Mouse (Mus musculus) layer of hippocampus, adult 9-11 months (tissue): ENCODE results near the gene Aff1.
A peak's percentile ranks its signal among the peaks of the same experiment; 100 is the strongest.

Experiments
- DNase-seq: peaks from one replicate; pipeline ENCODE4 v3.0.0; 2022

Gene Aff1

DNA sequence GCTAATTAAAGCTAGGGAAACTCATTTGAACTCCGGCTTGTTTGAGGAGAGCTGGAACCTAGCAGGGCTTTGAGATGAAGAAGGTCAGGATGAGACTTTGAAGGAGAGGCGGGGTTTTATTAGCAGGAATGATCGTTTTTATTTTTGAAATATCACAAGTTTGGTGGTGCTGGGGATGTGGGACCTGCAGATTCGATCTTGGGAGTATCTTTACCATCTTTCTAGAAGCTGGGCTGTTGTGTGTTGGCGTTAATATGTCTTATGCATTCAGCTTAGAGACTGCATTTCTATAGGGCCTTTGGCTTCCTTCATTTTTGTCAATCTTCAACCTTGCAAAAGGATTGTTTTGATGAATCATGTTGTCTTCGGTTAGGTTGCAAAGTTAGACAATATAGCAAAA is 1.9 kb downstream of the Aff1 start:
- no peak for DNase-seq

DNA sequence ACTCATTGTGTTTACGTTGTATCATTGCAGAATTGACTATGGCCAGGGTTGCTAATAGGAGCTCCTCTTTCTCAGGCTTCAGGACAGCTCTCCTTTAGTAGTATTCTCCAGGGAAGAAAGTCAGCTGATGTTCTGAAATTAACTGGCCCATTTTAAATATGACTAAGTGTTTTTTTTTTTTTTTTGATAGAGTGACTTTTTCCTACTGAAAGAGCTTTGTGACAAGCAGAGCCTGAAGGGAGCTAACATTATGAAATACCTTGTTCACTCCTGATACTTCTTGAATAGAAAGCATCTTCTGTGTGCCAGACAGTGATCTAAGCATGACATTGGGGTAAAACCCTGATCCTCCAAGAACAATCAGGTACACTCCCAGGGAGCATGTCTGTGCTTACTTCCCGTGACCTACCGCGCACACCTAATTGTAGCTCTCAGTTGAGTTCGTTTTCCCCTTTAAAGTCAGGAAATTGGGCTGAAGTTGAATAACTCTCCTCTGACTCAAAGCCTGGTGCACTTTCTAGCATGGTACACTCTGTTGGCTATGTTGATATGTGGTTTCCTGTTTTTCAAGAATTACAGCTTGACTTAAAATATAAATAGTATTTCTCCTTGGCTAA is 5.8 kb downstream of the Aff1 start:
- no peak for DNase-seq

DNA sequence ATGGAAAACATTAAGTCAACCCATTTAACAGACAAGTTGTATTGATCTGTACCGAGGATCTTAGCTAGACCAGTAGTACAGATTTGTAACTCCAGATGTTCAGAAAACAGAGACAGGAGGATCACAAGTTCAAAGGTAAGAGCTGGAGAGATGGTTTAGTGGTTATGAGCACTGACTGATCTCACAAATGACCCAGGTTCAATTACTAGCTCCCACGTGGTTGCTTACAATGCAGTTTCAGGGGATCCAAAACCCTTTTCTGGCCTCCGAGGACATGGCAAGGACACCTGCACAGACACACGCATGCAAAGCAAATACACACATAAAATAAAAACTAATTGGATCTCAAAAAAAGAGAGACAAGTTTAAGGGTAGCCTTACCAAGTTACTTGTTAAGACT is 6.4 kb downstream of the Aff1 start:
- DNase-seq, result no peak

DNA sequence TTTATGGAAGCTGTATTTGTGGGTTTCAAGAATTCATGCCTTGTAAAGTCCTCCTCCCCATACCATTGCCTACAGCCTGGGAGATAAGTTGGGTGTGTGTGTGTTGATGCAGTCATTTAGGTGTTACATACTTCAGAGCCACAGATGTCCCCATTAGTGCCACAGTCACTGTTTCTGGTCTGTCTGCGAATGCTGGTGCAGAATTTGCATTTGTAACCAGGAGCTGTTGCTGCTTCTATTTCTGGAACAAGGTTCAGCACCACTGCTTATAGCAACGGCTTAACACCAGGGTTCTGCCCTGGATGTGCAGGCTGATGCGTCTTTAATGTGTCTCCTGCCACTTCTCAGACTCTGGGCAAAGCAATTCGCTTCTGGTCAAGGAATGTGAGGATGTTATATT is 7.4 kb downstream of the Aff1 start:
- DNase-seq, result no peak

DNA sequence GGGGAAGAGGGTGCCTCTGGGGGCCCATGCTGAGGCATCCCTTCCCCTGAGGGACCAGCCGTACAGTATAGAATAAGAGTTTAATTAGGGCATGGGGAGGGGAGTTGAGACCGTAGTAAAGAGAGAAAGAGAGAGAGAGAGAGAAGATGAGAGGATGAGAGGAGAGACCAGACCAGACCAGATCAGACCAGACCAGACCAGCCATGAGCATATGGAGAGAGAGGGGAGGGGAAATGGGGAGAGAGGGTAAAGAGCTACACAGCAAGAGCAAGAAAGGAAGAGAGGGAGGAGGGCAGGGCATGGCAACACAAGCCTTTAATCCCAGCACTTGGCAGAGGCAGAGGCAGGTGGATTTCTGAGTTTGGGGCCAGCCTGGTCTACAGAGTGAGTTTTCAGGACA is 8.5 kb downstream of the Aff1 start:
- no peak for DNase-seq

DNA sequence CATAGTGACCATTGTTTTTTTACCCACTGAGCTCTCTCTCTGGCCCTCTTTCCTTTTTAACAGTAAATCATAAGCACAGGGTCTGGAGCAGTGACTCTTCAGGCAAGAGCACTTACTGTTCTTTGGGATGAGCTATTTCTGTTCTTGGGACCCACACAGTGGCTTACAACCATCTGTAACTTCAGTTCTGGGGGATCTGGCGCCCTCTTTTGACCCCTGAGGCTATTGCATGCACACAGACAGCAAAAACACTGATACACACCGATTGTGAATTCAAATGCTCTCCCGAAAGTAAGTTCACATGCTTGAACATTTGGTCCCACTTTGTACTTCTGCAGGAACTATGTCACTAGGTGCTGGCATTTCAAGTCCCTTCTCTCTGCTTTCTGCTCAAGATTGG is 9.3 kb downstream of the Aff1 start:
- DNase-seq, result no peak

DNA sequence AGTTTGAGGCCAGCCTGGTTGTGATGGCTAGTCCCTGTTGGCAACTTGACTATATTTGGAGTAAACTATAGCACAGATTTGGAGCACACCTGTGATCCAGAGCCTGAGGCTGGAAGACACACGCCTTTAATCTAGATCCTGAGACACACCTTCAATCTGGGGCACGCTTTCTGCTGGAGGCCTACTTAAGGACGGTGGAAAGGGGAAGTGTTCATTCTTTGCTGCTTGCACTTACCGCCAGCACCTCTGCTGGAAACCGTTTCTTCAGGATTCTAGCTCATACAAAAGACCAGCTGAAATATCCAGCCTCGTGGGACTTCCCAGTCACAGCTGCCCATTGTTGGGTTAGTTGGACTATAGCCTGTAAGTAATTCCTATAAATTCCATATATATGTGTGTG is 10.4 kb downstream of the Aff1 start:
- DNase-seq, result no peak

DNA sequence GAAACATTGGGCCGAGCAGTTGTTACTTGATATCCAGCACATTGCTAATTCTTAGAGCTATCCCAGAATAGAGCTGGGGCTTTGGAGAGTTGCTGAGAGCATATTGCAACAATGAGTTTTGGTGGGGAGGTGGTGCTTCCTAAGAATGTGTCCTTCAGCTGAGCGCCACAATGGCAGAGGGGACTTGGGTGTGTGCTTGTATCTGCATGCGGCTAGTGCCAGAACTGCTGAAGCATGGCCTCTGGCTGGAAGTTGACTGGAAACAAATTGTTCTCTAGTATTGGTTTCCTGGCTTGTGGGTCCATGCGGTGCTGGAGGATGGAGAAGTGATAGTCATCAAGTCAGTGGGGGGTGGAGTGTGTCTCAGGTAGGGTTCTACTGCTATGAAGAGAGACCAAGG is 13.2 kb downstream of the Aff1 start:
- DNase-seq, result no peak

DNA sequence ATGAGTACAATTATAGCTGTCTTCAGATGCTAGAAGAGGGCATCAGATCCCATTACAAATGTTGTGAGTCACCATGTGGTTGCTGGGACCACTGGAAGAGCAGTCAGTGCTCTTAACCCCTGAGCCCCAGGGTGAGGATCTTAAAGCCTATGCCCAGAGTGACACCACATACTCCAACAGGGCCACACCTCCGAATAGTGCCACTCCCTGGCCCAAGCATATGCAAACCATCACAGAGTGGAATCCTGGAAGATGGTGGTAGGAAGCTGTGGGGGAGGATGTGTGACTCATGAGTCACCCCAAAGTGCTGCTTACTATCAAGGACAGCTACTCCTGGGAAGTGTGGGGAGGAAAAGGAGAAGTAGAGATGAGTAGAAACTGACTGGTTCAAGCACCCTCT is 13.7 kb downstream of the Aff1 start:
- no peak for DNase-seq

DNA sequence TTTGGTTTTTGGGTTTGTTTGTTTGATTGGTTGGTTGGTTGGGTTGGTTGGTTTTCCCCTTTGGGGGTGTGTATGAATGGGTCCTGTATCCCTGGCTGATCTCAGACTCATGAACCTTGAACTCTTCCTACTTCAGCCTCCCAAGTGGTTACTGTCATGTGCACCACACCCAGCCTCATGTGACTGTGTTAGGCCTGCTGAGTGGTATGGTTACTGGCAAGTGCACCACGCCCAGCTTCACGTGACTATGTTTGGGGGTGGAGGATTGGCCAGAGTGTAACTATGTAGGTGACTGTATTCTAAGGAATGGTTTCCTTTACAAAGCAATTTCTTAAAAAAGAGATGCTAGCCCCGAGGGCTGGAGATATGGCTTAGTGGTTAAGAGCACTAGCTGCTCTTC is 16.9 kb downstream of the Aff1 start:
- DNase-seq, result no peak

DNA sequence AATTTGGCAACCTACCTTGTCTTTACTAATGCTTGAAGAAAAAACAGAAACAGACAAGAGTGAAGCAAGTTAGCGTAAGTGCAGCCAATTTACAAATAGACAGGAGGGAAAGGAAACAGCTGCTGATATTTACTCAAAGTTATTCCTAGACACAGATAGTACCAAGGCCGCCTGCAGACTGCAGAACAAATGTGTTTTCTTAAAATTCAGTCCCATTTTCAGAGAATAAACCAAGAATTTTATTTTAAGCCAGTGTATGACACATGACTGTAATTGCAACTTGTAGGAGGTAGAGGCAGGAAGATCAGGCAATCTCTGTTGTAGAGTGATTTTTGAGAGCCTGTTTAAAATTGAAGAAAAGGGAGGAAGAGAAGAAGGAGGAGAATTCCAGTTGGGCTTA is 19.7 kb downstream of the Aff1 start:
- peak; percentile 32 for DNase-seq

DNA sequence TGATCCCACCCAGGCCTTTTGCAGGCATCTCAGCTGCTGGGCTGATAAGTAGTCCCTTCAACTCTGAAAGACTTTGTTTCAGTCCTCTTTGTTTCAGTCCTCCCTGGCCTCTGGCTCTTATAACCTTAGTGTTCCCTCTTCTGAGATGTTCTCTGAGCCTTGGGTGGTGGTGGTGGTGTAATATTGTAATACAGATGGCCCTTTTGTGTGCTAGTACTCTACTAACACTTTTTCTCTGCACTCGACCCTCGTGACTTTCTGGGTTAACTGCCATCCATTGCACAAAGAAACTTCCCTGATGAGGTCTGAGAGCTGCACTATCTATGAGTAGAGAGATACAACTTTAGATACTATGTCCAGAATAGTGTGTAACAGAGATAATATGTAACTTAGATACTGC is 21.2 kb downstream of the Aff1 start:
- no peak for DNase-seq

DNA sequence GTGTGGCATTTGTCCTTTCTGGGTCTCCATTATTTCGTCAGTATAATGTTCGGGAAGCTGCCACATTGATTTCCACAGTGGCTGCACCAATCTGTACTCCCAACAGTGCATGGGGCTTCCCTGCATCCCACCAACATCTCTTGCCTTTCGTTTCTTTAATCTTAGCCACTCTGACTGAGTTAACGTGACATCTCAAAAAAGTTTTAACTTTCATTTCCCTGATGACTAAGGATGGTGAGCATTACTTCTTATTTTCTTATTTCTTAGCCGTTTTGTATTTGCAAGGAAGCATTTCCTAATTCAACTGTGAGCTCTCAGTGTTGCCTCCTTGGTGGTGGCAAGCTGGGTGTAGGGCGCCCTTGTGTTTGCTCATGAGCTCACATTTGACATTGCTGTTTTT is 22.8 kb downstream of the Aff1 start:
- DNase-seq, result no peak

DNA sequence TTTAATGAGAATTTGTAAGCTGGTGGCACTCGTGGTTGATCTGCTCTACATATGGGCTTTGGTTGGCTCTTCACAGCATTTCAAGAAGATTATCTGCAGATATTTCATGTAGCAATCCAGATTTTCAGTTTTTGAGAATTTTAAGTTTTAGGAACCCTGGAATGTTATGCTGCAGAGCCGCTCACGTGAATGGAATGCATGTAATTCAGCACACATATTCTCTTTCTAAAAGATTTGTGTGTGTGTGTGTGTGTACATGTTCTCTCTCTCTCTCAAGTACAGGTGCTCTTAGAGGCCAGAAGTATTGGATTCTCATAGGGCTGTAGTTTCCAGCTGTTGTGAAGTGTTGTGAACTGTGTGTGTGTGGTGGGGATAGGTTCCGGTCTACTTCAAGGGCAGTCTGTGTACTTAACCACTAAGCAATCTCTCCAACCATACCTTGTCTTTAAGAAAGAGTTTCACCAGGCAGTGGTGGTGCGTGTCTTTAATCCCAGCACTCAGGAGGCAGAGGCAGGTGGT is 24.7 kb downstream of the Aff1 start:
- no peak for DNase-seq

DNA sequence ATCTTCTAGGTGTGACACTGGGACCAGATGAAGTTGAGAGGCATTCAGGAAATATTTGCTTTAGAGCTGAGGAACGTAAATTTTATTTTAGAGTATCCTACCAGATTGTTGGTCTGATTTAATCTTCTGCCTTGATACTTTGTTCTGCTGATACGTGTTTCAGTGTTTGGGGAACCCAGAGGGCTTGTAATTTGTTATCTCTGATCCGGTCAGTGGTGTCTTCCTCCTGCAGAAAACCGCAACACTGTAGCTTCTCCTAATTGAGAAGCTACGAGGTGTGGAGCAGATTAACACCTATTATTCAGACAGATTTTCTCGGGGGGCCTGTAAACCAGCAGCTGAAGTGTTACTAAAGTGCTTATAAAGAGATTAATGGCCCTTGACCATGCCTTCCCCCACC is 27.0 kb downstream of the Aff1 start:
- no peak for DNase-seq

DNA sequence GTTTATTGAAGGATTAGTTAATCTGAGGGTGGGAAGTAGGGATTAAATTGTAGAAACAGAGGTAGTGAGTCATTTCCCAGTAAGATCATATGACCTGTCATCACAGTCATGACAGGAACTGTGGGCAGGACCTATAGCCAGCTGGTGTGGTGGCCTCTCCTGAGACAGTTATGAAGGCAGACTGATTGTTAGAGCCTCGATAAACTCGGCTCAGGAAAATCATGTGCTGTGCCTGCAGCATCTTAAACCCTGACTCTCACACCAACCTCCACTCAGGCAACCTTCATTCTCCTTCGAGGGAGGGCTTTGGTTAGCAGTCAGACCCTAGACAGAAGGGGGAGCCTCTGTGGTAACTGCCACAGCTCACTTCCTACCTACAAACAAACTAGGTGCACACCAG is 27.7 kb downstream of the Aff1 start:
- DNase-seq, result no peak

DNA sequence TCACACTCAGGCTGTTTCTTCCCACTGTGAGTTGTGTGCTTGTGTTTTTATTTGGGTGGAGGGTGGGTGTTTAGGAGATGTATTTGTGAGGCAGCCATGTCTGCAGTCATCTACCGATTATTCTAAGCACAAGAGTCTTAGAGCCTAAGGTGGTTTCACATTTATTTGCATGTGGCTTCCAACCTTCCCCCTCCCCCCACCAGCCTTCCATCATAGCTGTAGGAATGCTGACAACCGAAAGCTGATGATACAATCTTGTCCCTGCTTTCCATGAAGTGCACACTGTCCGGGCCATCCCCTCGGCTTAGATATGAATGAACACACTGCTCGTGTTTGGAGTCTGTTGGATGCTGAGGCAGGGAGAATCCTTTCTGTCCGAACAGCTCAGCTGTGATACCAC is 28.8 kb downstream of the Aff1 start:
- no peak for DNase-seq

DNA sequence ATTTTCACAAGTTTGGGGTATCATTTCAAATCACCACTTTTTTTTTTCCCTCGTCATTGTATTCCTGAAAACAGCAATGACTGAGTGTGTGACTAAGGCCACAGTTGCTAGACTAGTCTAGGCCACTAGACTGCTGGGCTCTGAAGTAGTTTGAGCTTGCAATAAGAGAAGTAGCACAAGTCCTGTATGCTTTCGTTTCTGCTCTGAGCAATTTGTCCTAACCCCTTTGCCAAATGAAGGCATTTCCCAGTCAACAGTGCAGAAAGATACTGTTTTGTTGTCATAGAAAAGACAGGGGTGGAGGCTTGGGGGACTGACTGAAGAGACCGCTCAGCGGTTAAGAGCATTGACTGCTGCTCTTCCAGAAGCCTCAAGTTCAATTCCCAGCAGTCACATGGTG is 29.3 kb downstream of the Aff1 start:
- DNase-seq, result no peak

DNA sequence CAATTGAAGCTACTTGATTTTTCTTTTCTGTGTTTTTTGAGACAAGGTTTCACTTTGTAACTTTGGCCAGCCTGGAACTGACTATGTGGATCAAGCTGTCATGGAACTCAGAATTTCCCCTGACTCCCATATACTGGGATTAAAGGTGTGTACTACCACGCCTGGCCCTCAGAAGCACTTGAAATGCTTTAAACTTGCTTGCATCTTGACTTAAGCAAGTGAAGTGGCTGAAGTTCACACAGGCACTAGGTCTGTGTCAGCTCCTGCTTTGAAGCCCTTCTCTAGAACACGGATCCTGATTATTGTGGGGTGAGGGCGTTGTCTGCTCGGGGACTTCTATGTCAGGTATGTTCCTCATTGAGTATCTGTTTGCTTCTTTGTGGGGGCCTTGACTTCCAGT is 30.5 kb downstream of the Aff1 start:
- DNase-seq, result no peak

DNA sequence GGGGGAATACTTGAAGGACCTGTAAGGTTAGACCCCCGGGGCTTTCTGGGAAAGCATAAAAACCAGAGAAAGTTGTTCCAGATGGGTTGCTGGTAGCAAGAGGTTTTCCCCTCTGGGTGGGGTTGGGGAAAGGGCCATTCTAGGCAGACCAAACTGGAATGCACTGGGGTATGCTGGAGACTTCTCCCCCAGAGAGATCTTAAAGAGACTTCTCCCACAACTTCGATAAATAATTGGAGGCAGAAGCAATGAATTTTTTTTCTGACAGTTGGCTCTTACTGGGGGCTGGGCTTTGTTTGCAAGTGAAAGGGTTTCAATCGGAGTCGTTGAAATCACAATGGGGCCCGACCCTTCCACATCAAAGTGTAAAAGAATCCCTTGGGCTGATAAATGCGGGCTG is 32.2 kb downstream of the Aff1 start:
- no peak for DNase-seq

DNA sequence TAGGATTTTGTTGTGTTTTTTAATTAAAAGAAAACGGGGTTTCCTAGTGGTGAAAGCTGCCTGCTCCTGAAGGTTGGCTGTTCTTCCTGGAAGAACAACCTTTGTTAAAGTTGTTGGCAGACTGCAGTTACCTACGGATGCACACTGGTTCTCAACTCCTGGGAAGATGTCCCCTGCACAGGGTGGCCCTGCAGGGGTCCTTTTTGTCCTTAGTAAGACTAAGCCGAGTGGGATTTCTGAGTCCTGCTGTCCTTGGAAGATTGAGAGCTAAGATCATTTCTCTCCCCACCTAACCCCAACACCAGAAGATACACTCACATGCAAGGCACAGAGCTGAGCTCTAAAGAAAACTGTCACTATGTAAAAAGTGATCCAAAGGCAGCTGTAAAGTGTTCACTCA is 32.6 kb downstream of the Aff1 start:
- no peak for DNase-seq

DNA sequence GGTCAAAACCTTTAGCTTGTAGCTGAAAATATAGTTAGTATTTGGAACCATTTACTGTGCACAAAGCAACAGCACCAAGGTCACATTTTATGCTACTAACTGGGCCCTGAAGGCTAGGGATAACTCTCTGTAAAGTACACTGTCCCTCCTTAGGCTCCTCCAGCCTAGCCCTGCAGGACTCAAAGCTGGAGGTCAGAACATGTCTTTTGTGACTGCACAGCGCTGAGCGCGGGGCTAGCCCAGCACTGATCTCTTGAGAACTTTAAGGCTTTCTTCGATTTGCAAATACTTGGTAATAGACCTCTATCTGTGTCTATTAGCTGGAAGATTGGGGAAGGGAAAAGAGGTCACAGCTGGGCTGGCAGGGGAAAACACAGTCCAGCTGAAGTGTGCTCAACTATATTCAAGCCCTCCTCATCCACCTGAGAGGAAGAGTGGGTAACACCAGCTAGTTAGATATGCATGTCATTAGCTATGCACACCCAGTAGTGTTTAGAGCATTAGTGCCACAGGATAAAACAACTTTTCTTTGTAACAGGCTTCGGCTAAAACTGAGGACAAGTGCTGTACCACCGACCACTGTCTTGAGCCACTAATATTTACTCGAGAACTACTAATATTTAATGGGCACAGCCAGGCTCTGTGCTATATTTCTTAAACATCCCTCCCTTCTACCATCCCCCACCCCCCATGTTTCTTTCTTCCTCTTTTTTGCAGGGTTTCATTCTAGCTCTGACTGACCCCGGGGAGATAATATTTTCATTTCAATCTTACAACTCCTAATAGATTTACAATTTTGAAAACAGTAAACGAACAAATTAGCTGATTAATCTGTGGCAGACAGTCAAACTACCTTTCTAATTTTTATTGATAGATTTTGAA is 33.3 kb downstream of the Aff1 start:
- DNase-seq, result no peak

DNA sequence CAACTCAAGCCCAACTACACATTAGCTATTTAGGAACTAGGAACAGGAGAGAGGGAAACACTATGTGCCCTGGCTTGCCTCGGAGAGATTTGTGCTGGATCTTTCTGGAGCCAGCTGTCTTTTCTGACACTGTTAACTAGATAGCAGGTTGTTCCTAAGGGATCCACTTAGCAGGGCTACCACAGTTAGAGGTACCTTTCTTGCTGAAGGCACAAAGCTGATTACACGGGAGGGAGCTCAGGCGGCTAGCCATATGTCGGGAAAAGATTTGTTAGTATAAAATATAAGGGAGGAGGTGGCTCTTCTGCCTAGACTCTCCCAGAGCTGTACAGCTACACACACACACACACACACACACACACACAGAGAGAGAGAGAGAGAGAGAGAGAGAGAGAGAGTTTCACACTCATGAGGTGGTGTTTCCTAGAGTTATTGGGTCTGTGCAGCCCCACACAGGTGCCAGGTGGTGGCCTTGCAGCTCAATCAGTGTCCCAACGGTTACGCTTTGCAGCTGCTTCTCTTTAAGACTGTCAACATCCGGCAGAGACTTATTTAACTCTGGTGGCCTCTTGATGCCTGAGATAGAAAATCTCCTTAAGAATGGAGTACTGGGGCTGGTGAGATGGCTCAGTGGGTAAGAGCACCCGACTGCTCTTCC is 34.2 kb downstream of the Aff1 start:
- no peak for DNase-seq

DNA sequence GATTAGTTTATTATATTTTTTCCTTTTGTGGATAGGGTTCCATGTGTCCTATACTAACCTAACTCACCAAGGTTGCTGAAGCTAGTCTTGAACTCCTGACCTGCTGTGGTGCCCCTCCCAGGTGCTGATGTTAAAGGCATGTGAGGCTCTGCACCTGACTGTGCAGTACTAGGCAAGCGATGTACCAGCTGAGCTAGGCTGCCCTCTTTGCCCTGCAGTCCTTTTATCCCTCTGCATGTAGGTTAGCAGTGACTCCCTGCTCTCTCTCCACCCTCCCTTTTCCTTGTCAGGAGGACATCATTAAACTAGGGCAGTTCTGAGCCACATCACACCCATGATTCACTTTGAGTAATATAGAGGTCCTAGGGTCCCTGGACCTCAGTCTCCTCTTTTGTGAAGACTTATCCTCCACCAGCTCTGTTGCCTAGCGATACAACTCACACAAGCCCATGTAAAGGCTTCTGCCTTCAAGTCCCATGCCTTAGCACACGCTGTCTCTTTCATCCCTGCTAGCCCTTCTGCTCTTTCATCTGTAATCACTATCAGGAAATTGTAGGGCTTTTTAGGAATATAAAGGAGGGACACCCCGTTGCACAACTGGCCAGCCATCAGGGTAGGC is 35.7 kb downstream of the Aff1 start:
- no peak for DNase-seq
